Mouse (Mus musculus): Measurements from ENCODE around the gene Apobec2. TPM values are rescaled to one million over a fixed set of nuclear protein-coding genes. Genes with fewer than 3 reads are reported as not detected.

The Apobec2 gene
- polyA plus RNA-seq, 1 experiment from 2014 or later = 5.6 TPM

DNA sequence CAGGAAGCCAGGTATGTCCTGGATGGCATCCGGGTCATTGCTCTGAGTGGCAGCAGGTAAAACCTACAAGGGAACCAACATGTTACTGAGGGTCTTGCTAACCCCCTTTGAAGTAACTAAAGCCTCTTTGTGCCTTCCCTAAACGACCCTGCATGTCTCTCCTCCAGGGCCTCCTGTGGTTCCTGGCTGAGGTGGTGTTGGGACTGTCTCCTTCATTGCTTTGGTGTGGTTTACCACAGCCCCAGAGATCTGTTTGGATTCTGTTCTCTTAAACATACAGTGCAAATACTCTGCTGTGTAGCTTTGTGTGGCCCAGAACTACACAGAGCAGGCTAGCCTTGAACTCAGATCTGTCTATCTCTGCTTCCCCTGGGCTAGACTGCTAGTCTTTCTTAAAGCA is 13.2 kb downstream of the Apobec2 start:
- H3K27ac ChIP-seq (ENCODE audit: low read length) = no peak overlapping the region
- ATAC-seq = no peak

DNA sequence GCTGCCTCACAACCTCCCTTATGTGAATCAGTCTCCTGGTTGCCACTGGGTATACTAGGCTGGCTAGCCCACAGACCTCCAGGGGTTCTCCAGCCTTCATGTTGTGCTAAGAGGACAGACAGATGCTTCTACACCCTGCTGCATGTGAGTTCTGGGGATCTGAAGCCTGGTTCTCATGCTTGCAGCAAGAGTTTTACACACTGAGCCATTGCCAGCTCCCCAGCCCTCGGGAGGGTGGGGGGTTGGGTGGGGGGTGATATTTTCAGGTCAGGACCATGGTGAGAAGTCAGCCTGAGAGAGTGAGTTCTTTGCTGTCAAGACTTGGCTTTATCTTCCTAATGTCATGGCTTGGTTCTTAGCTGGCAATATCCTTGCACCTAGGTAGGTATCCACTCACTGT is 13.9 kb downstream of the Apobec2 start:
- no peaks in the 10 kb centered on the region for H3K27me3 ChIP-seq (replicated peaks; ENCODE audit: insufficient read depth, low read length)
- DNase-seq (ENCODE audit: low spot score) (no peak), ATAC-seq (no peak)
- peak overlapping the region; percentile 29; the same call in 1 of the 2 replicates for H3K4me2 ChIP-seq (replicated peaks; ENCODE audit: low read depth, low read length)
- 0 out of 2 replicates have a peak, but pooled peaks cover 8% of the 10 kb centered on the region for H3K36me3 ChIP-seq (ENCODE audit: insufficient read depth, low read length)
- H3K9me3 ChIP-seq (ENCODE audit: low read length) = no peaks in the 10 kb centered on the region
- 81% methylated on average over 1 of the region's 1 CpGs for WGBS
- TF ChIP-seq CTCF (IDR thresholded peaks at IDR 0.05) (no peak), EP300 (IDR thresholded peaks at IDR 0.05) (no peak)
- H3K9ac ChIP-seq (replicated peaks; ENCODE audit: low read depth) = no peak overlapping the region
- H3K4me1 ChIP-seq (ENCODE audit: insufficient read depth, low read depth, low read length) = no peaks in the 10 kb centered on the region
- no peak overlapping the region for H3K4me3 ChIP-seq (ENCODE audit: low read depth, low read length)
- H3K27ac ChIP-seq (ENCODE audit: low read length) = no peak overlapping the region

More for the DNA sequence above, 13.2 kb downstream of the Apobec2 start:
- Histone ChIP-seq H3K4me1 (ENCODE audit: insufficient read depth, low read depth, low read length) (no peaks in the 10 kb centered on the region), H3K4me2 (replicated peaks; ENCODE audit: low read depth, low read length) (no peak overlapping the region), H3K9ac (replicated peaks; ENCODE audit: low read depth) (no peak overlapping the region), H3K4me3 (ENCODE audit: low read depth, low read length) (no peak overlapping the region), H3K36me3 (ENCODE audit: insufficient read depth, low read length) (0 out of 2 replicates have a peak, but pooled peaks cover 5% of the 10 kb centered on the region), H3K27me3 (replicated peaks; ENCODE audit: insufficient read depth, low read length) (no peaks in the 10 kb centered on the region), H3K9me3 (ENCODE audit: low read length) (no peaks in the 10 kb centered on the region)
- WGBS = 57% methylated on average over 2 of the region's 2 CpGs
- DNase-seq (ENCODE audit: low spot score) = no peak
- no peak for TF ChIP-seq EP300 (IDR thresholded peaks at IDR 0.05)
- no peak for TF ChIP-seq CTCF (IDR thresholded peaks at IDR 0.05)

DNA sequence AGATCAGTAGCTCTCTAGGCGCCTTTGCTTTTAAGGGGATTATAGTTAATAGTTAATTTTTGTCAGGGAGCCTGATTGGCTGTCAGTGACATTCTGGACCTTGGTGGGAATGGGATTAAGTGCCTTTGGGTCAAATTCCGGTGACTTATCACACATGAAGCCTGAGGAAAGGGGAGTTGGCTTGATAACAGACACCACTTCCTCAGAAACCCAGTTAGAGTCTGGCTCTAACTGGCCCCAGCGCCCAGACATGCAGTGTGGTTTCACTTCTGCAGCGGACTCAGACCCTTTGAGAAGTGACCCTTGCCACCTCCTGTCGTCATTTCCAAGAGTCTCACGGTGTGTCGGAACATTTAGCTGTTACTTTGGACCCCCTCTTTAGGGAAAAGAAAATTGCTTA is 14.6 kb downstream of the Apobec2 start:
- Histone ChIP-seq H3K4me1 (ENCODE audit: insufficient read depth, low read depth, low read length) (no peaks in the 10 kb centered on the region), H3K4me3 (ENCODE audit: low read depth, low read length) (no peak overlapping the region; the same call in 1 of the 2 replicates), H3K27me3 (replicated peaks; ENCODE audit: insufficient read depth, low read length) (no peaks in the 10 kb centered on the region), H3K9ac (replicated peaks; ENCODE audit: low read depth) (no peak overlapping the region), H3K9me3 (ENCODE audit: low read length) (no peaks in the 10 kb centered on the region), H3K4me2 (replicated peaks; ENCODE audit: low read depth, low read length) (peak overlapping the region; percentile 29; the same call in 1 of the 2 replicates), H3K27ac (ENCODE audit: low read length) (no peak overlapping the region), H3K36me3 (ENCODE audit: insufficient read depth, low read length) (0 out of 2 replicates have a peak, but pooled peaks cover 11% of the 10 kb centered on the region)
- WGBS = 39% methylated on average over 7 of the region's 7 CpGs
- DNase-seq (ENCODE audit: low spot score) (peak; percentile 49), ATAC-seq (peak; percentile 42)
- no peak for TF ChIP-seq CTCF (IDR thresholded peaks at IDR 0.05)
- no peak for TF ChIP-seq EP300 (IDR thresholded peaks at IDR 0.05)

DNA sequence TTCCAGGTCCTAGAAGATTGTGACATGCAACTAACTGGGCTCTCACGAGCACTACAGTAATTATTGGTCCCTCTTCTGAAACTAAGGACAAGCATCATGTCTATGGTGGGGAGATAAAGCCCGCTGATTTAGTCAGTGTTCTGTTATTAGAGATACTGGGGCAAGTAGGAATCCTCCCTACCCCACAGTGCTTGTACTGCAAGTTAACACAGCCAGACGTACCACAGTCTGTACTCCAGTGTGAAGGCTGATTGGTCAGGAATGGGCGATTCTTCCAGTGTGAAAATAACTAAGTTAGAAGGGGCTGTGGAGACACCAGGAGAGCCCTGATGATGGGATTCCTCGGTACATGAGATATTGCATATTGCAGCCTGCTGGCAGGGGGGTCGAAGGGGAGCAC is 15.2 kb downstream of the Apobec2 start:
- no peak overlapping the region for H3K9ac ChIP-seq (replicated peaks; ENCODE audit: low read depth)
- DNase-seq (ENCODE audit: low spot score) = no peak
- TF ChIP-seq CTCF (IDR thresholded peaks at IDR 0.05) = no peak
- TF ChIP-seq EP300 (IDR thresholded peaks at IDR 0.05) = no peak
- H3K27me3 ChIP-seq (replicated peaks; ENCODE audit: insufficient read depth, low read length) = no peaks in the 10 kb centered on the region
- no peaks in the 10 kb centered on the region for H3K9me3 ChIP-seq (ENCODE audit: low read length)
- 77% methylated on average over 6 of the region's 6 CpGs for WGBS
- no peaks in the 10 kb centered on the region for H3K4me1 ChIP-seq (ENCODE audit: insufficient read depth, low read depth, low read length)
- no peak overlapping the region for H3K4me2 ChIP-seq (replicated peaks; ENCODE audit: low read depth, low read length)
- no peak overlapping the region for H3K4me3 ChIP-seq (ENCODE audit: low read depth, low read length)
- H3K27ac ChIP-seq (ENCODE audit: low read length) = no peak overlapping the region
- H3K36me3 ChIP-seq (ENCODE audit: insufficient read depth, low read length) = 0 out of 2 replicates have a peak, but pooled peaks cover 11% of the 10 kb centered on the region
- ATAC-seq = no peak

DNA sequence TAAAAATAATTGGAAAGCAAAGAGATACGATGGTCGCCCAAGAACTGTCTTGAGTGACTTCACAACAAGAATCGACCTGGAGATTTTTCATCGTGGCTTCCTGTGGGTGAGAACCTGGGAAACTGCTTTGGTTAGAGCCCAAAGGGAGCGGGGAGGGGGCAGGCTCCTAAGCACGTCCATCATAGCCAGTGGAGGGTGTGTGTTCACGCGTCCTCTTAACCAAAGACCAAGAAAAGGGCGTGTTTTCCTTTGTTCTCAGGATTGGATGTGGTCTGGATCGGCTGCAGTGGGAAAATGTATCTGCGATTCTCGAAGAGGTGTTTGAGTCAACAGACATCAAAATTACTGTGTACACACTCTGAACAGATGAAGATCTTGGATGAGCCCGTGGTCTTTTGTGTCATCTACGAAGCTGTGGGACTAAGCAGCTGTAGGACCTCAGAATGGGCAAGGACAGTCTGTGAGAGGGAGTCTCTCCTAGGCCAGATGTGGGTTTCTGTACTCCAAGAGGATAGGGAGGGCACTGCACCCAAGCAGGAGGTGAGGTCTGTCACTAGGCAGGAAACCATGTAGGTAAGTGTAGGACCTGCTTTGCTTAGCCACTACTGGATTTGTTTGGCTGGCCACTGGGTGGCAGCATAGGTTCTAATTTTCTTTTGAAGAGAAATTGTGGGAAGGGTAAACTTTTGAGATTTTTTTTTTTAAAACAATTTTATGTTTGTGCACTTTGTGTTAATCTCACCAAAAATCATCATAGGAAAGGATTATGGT is 16.1 kb downstream of the Apobec2 start:
- peak; percentile 75 for TF ChIP-seq CTCF (IDR thresholded peaks at IDR 0.05)
- TF ChIP-seq EP300 (IDR thresholded peaks at IDR 0.05) = no peak
- Histone ChIP-seq H3K4me2 (replicated peaks; ENCODE audit: low read depth, low read length) (no peak overlapping the region), H3K27ac (ENCODE audit: low read length) (no peak overlapping the region), H3K27me3 (replicated peaks; ENCODE audit: insufficient read depth, low read length) (no peaks in the 10 kb centered on the region), H3K9ac (replicated peaks; ENCODE audit: low read depth) (no peak overlapping the region), H3K4me3 (ENCODE audit: low read depth, low read length) (no peak overlapping the region), H3K4me1 (ENCODE audit: insufficient read depth, low read depth, low read length) (no peaks in the 10 kb centered on the region), H3K36me3 (ENCODE audit: insufficient read depth, low read length) (0 out of 2 replicates have a peak, but pooled peaks cover 11% of the 10 kb centered on the region), H3K9me3 (ENCODE audit: low read length) (no peaks in the 10 kb centered on the region)
- ATAC-seq (peak; percentile 77), DNase-seq (ENCODE audit: low spot score) (peak; percentile 68)
- WGBS = 64% methylated on average over 14 of the region's 14 CpGs

DNA sequence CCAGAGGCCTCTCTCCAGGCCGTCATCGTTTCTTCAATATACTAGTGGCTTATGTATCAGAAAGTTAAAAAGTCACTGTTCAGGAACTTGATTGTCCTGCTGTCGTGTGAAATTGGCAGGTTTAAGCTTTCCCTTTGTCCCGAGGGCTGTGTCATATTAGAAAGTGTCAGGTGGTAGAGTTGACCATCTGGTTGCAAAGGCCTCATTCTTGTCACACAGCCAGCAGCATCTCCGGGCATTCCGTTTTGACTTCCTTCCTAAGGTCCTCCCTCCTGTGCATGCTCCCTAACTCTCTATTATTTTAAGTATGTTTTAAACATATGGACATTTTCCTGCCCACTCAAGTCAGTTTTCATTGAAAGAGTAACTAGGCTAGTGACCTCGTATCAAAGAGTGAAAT is 16.7 kb downstream of the Apobec2 start:
- Histone ChIP-seq H3K36me3 (ENCODE audit: insufficient read depth, low read length) (0 out of 2 replicates have a peak, but pooled peaks cover 11% of the 10 kb centered on the region), H3K4me1 (ENCODE audit: insufficient read depth, low read depth, low read length) (peaks cover 4% of the 10 kb centered on the region; the same call in 1 of the 2 replicates), H3K27me3 (replicated peaks; ENCODE audit: insufficient read depth, low read length) (no peaks in the 10 kb centered on the region), H3K9me3 (ENCODE audit: low read length) (no peaks in the 10 kb centered on the region), H3K9ac (replicated peaks; ENCODE audit: low read depth) (no peak overlapping the region), H3K4me2 (replicated peaks; ENCODE audit: low read depth, low read length) (no peak overlapping the region), H3K4me3 (ENCODE audit: low read depth, low read length) (no peak overlapping the region), H3K27ac (ENCODE audit: low read length) (no peak overlapping the region)
- peak; percentile 47; the same call in 1 of the 2 replicates for ATAC-seq
- DNase-seq (ENCODE audit: low spot score) = peak; percentile 11
- TF ChIP-seq EP300 (IDR thresholded peaks at IDR 0.05) (no peak), CTCF (IDR thresholded peaks at IDR 0.05) (no peak)
- WGBS = 54% methylated on average over 7 of the region's 7 CpGs
